Mouse (Mus musculus) cerebellum, adult 2 months (tissue): Measurements from ENCODE around the gene Gtdc1. TPM values are rescaled to one million over a fixed set of nuclear protein-coding genes. Genes with fewer than 3 reads are reported as not detected.

ENCODE experiments used
- DNase-seq, 2 experiments: peaks; one replicate each; pipeline ENCODE4 v3.0.0; 2021
- H3K27ac ChIP-seq: fragments of 200-500 bp; 2 replicates; pipeline ENCODE4 v1.5.1; 2012; ENCODE audit warnings: low read length, control low read depth, inconsistent platforms; ENCODE audit not compliant: insufficient read depth
- H3K27me3 ChIP-seq: fragments of 200-500 bp; 2 replicates; pipeline ENCODE4 v1.6.1; 2012; ENCODE audit warnings: inconsistent platforms, mild to moderate bottlenecking, low read length, moderate library complexity; ENCODE audit not compliant: control insufficient read depth, insufficient read depth
- H3K4me1 ChIP-seq: fragments of 200-500 bp; 2 replicates; pipeline ENCODE4 v1.6.1; 2011; ENCODE audit warnings: low read length; ENCODE audit not compliant: control insufficient read depth, insufficient read depth
- H3K4me3 ChIP-seq: fragments of 200-500 bp; replicated peaks from 2 replicates; pipeline ENCODE3; 2011; ENCODE audit warnings: mild to moderate bottlenecking, low read depth, low read length, control low read depth; ENCODE audit not compliant: insufficient read depth
- CTCF ChIP-seq: fragments of 200-500 bp; IDR thresholded peaks from 2 replicates; pipeline ENCODE4 v1.5.1; 2011; ENCODE audit warnings: low read depth, mild to moderate bottlenecking, control low read depth, low read length, moderate library complexity, borderline replicate concordance; ENCODE audit not compliant: insufficient read depth
- POLR2A ChIP-seq: fragments of 200-500 bp; IDR thresholded peaks from 2 replicates; pipeline ENCODE4 v1.6.1; 2011; ENCODE audit warnings: low read length, control low read depth, borderline replicate concordance; ENCODE audit not compliant: insufficient read depth
- WGBS: fragments of 180-500 bp; shearing (Covaris S2); methylation state at CpG from one replicate; pipeline ENCODE4 v1.1.7; 2018; 5-methylcytosine and 5-hydroxymethylcytosine counted together
- polyA plus RNA-seq: library from polyadenylated mRNA; depleted of rRNA; stranded (reverse); fragments of >200 nt; gene quantifications from 2 replicates; pipeline ENCODE4 v1.2.3, GENCODE M21; 2012

The Gtdc1 gene
- polyA plus RNA-seq, 1 experiment, result 24.2 TPM

GRCm38 (mm10) chr2:44962620-44963019 is 35.2 kb upstream of the Gtdc1 start:
- H3K27ac ChIP-seq, result no peak overlapping the region
- no peak overlapping the region for H3K4me3 ChIP-seq
- H3K27me3 ChIP-seq, result no peaks in the 10 kb centered on the region
- 88% methylated on average over 5 of the region's 5 CpGs for WGBS
- H3K4me1 ChIP-seq, result no peaks in the 10 kb centered on the region
- DNase-seq, result no peak
- TF ChIP-seq POLR2A (no peak), CTCF (no peak)

- 92% methylated on average over 4 of the region's 4 CpGs for WGBS
- no peak overlapping the region for H3K4me3 ChIP-seq
- TF ChIP-seq CTCF, result no peak
- no peak for TF ChIP-seq POLR2A
- no peaks in the 10 kb centered on the region for H3K27me3 ChIP-seq
- DNase-seq, result no peak
- H3K4me1 ChIP-seq, result no peaks in the 10 kb centered on the region
- no peak overlapping the region for H3K27ac ChIP-seq
Observed at GRCm38 (mm10) chr2:44961192-44961591, 33.7 kb upstream of the Gtdc1 start.

GRCm38 (mm10) chr2:44960561-44960960 is 33.1 kb upstream of the Gtdc1 start:
- no peak for DNase-seq
- 88% methylated on average over 3 of the region's 3 CpGs for WGBS
- Histone ChIP-seq H3K4me3 (no peak overlapping the region), H3K27me3 (no peaks in the 10 kb centered on the region), H3K27ac (no peak overlapping the region), H3K4me1 (no peaks in the 10 kb centered on the region)
- no peak for TF ChIP-seq POLR2A
- no peak for TF ChIP-seq CTCF

- TF ChIP-seq POLR2A (no peak), CTCF (no peak)
- no peaks in the 10 kb centered on the region for H3K4me1 ChIP-seq
- 88% methylated on average over 1 of the region's 1 CpGs for WGBS
- H3K27ac ChIP-seq, result no peak overlapping the region
- H3K4me3 ChIP-seq, result no peak overlapping the region
- no peaks in the 10 kb centered on the region for H3K27me3 ChIP-seq
- DNase-seq, result no peak
Observed at GRCm38 (mm10) chr2:44957329-44957797, 29.9 kb upstream of the Gtdc1 start.

- 66% methylated on average over 3 of the region's 3 CpGs for WGBS
- Histone ChIP-seq H3K27me3 (no peaks in the 10 kb centered on the region), H3K4me3 (no peak overlapping the region), H3K27ac (no peak overlapping the region), H3K4me1 (no peaks in the 10 kb centered on the region)
- TF ChIP-seq POLR2A (no peak), CTCF (no peak)
- no peak for DNase-seq
Observed at GRCm38 (mm10) chr2:44956232-44956631, 28.8 kb upstream of the Gtdc1 start.

GRCm38 (mm10) chr2:44955506-44955905 is 28.0 kb upstream of the Gtdc1 start:
- Histone ChIP-seq H3K4me3 (no peak overlapping the region), H3K27me3 (no peaks in the 10 kb centered on the region), H3K4me1 (no peaks in the 10 kb centered on the region), H3K27ac (no peak overlapping the region)
- TF ChIP-seq CTCF, result no peak
- no peak for TF ChIP-seq POLR2A
- 92% methylated on average over 6 of the region's 6 CpGs for WGBS
- DNase-seq, result no peak

GRCm38 (mm10) chr2:44954180-44954579 is 26.7 kb upstream of the Gtdc1 start:
- no peak for DNase-seq
- H3K27me3 ChIP-seq, result no peaks in the 10 kb centered on the region
- TF ChIP-seq CTCF (no peak), POLR2A (no peak)
- H3K27ac ChIP-seq, result no peak overlapping the region
- 87% methylated on average over 1 of the region's 1 CpGs for WGBS
- H3K4me3 ChIP-seq, result no peak overlapping the region
- no peaks in the 10 kb centered on the region for H3K4me1 ChIP-seq

GRCm38 (mm10) chr2:44952830-44953422 is 25.5 kb upstream of the Gtdc1 start:
- WGBS, result 50% methylated on average over 6 of the region's 6 CpGs
- no peak overlapping the region for H3K4me3 ChIP-seq
- TF ChIP-seq CTCF, result no peak
- TF ChIP-seq POLR2A, result no peak
- no peaks in the 10 kb centered on the region for H3K4me1 ChIP-seq
- no peak overlapping the region for H3K27ac ChIP-seq
- H3K27me3 ChIP-seq, result no peaks in the 10 kb centered on the region
- DNase-seq, result no peak

- DNase-seq, result no peak
- TF ChIP-seq CTCF (no peak), POLR2A (no peak)
- Histone ChIP-seq H3K4me1 (no peaks in the 10 kb centered on the region), H3K27me3 (no peaks in the 10 kb centered on the region), H3K27ac (no peak overlapping the region), H3K4me3 (no peak overlapping the region)
- 73% methylated on average over 4 of the region's 4 CpGs for WGBS
Observed at GRCm38 (mm10) chr2:44951651-44952213, 24.3 kb upstream of the Gtdc1 start.
